Mouse (Mus musculus) mature B cell (primary cell): ENCODE measurements around the gene Cradd.

ENCODE experiments used
- in situ Hi-C: fragments of 300-500 bp; cut with MboI; formaldehyde crosslinking; loops from 2 replicates; pipeline ENCODE4 v1.14.3; 2019

The Cradd gene

DNA sequence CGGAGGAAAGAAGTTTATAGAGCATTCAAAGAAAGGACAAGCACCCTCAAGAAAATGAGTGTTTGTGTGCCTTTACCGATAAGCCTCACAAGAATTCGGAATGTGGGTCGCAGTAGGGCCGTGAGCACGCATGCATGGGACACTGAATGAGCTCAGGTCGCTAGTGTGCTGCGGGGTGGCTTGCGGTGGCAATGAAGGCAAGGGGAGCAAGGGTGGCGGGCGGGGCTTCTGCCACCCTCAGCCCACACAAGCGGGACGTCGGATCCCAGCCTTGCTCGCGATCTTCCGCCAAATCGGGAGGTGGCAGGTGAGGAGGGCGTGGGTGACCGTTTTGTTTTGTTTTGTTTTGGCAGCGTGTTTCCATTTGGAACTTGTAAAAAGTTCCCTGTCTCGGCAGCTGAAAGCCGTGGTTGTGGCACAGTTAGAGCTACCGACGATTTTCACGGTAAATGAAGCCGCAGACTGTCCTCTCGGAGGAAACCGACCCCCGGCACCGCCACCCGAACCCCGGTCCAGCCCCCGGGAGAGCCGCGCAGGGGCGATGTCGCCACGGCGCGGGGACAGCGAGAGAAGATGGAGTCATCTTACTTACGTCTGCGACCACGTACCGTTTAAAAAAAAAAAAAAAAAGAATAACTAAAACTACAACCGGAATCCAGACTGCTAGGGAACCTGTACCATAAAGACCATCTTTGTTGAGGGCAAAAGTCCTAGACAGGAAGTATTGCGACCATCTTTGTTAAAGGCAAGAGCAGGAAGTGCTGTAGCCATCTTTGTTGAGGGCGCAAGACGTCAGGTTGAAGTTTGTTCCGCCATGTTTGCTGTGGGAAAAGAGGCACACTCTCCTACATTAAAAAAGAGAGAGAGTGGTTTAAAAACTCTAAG is at the start of gene Cradd:
Gene Cradd (minus strand): TSS at position 741 of the 885 bp plus-strand sequence.
- in situ Hi-C loops, result no loop called here

DNA sequence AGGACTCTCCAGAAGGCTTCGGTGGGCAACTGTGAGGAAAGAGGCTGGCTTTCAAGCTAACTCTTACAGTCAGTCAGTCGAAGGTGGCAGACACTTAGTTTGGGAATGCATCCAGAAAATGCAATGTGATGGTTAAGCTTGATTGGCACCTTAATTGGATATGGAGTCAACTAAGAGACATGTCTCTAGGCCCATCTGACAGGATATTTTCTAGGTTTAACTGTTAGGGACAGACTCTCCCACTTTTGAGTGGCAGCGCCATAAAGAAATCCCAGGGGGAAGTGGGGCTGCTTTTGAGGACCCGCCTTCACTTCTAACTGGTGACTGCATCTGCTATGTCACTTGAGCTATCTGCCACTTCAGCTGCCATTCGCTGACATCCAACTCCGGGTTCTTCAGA is 49.4 kb upstream of the Cradd start:
- in situ Hi-C loops, result no loop called here

- in situ Hi-C loops, result no loop called here
Measured at GRCm38 (mm10) chr10:95371942-95372341, 48.0 kb upstream of the Cradd start.

GRCm38 (mm10) chr10:95369190-95369589 is 45.3 kb upstream of the Cradd start:
- in situ Hi-C loops, result no loop called here

GRCm38 (mm10) chr10:95368151-95368550 is 44.2 kb upstream of the Cradd start:
- in situ Hi-C loops, result no loop called here

DNA sequence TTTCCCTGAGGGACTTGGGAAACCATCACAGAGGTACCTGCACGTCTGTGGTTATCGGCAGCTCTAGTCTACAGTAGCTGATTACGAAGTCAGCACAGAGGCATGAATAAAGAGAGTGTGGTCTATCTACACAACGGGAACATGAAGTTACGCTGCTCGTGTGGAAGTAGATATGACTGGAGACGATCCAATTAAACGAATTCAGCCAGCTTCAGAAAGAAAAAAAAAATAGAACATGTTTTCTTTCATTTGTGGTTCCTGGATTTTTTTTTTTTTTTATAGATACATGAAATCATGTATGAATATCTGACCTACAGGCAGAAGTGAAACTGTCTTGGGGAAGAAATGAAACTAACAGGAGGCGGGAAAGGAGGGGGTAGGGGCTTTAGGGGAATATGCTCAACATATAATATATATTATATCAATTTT is 43.7 kb upstream of the Cradd start:
- in situ Hi-C loops, result no loop called here

GRCm38 (mm10) chr10:95367241-95367640 is 43.3 kb upstream of the Cradd start:
- in situ Hi-C loops, result no loop called here

DNA sequence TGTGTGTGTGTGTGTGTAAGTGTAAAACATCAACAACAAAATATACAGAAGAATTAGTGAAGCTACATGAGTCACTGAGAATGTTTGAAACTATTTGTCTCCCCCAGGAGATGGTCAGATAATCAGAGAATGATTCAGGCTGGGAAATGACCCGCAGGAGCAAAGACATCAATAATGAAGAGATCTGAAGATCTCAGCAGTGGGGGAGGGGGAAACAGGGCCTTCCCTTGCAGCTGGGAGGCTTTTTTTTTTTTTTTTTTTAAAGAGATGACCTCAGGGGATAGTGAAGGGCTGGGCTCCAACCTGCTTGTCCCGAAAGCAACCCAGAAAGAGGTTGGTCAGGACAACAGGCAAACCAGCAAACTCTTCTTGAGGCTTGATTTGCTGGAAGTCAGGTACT is 38.4 kb upstream of the Cradd start:
- in situ Hi-C loops, result no loop called here

- in situ Hi-C loops, result no loop called here
Measured at GRCm38 (mm10) chr10:95361260-95361841, 37.4 kb upstream of the Cradd start.

- in situ Hi-C loops, result no loop called here
Measured at GRCm38 (mm10) chr10:95360048-95360447, 36.1 kb upstream of the Cradd start.

- in situ Hi-C loops, result no loop called here
Measured at GRCm38 (mm10) chr10:95357721-95358120, 33.8 kb upstream of the Cradd start.

DNA sequence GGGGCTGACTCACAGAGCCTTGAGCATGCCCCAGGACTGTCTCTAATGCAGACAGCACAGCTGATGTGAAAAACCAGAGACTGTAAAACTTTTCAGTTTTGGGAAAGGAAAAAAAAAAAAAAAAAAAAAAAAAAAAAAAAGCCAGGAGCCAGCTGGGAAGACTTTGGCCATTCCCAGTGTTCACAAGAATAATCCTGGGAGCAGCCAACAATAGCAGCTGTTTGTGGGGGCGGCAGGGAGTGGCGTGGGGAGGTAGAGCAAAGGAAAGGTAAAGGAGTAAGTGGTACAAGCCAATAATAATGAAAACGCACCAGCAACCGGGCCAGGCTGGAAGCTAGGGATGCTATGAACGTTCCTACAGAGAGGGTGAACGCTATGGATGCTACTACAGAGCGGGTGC is 32.8 kb upstream of the Cradd start:
- in situ Hi-C loops, result no loop called here

GRCm38 (mm10) chr10:95355678-95356268 is 31.8 kb upstream of the Cradd start:
- in situ Hi-C loops, result no loop called here

DNA sequence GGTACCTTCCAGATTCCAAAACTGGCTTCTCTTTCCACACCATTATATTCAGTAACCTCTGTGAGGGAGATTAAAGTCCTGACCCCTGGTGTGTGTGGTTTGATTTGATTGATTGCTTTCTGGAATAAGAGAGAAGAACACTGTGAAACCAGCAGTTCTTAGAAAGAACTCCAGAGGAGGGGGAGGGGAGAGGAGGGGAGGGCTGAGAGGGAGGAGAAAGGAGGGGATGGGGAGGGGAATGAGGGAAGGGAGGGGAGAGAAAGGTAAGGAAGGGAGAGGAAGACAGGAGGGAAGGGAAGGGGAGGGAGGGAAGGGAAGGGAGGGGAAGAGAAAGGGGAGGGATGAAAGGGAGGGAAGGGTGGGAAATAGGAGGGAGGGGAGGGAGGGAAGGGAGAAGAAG is 30.7 kb upstream of the Cradd start:
- in situ Hi-C loops, result no loop called here

DNA sequence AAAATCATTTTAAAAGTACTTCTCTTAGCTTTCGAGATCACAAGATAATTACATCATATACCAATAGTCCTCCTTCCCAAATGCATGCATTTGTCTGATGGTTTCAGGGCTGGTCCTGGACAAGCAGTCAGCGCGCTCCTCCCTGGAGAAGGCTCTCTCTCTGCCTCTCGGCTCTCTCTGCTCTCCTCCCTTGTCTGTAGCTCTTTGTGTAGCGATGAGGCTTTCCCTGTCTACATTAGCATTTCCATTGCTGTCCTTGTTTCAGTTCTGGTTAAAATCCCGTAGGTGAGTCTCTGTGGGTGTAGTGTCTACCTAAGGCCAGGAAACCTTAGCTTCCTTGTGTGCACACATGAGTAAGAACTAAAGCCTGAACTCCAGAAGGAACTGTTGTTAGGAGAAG is 30.1 kb upstream of the Cradd start:
- in situ Hi-C loops, result no loop called here

GRCm38 (mm10) chr10:95348457-95348856 is 24.5 kb upstream of the Cradd start:
- in situ Hi-C loops, result no loop called here

DNA sequence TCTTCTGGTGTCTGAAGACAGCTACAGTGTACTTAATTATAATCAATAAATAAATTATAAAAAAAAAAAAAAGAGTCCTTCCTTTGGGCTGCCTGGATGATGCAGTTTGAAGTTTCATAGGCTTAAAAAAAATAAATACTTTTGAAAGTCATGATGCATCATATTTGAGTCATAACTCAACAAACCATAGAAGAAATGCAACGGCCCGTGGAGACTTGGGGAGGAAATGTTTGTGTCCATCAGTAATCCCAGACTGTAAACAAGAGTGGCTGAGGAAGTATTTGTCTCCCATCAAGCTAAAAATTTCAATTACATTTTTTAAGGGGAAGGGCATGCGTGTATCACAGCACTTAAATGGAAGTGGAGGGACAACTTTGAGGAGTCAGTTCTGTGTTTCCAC is 23.8 kb upstream of the Cradd start:
- in situ Hi-C loops, result no loop called here

DNA sequence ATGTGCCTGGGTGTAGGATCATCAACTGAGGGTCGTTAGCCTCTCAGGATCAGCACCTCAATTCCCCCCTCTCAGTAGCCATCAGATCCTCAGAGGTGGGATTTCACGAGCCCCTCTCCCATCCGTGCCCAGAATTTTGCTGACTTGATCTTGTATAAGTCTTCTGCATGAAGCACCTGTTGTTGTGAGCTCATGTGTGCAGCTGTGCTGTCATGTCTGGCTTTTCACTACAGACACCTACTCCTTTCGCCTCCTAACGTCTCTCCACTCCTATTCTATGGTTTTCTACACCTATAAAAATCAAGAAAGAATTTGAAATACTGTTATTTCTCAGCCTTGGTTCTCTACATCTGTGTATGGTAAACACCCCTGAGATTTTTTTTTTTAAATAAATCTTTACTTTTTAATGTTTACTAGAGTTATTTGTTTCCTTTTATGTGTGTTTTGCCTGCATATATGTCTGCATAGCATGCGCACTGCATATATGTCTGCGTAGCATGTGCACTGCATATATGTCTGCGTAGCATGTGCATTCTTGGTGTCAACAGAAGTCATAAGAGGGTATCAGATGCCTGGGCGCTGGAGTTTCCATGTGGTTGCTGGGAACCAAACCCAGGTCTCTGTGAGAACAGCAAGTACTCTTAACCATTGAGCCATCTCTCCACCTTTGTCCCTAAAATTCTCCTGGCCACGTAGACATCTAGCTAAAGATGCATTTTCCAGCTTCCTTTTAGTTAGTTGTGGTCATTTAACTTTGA is 19.1 kb upstream of the Cradd start:
- in situ Hi-C loops, result no loop called here

DNA sequence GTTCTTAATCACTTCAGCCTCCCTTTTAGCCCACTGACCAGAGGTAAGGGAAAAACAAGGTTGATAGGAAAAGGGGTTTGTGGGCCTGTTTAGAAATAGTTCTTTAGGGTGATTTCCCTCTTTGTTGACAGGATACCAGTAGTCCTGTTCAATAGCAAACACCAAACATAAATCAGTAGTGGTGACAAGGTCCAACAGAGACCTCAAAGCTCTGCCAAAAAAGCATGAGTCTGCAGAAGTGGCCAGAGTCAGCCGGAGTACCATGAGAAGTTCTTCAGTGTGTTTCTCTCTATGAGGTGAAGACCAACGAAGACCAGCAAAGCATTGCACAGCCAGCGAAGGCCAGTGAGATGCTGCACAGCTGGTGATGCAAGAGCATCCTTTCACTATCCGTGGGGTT is 16.7 kb upstream of the Cradd start:
- in situ Hi-C loops, result no loop called here

DNA sequence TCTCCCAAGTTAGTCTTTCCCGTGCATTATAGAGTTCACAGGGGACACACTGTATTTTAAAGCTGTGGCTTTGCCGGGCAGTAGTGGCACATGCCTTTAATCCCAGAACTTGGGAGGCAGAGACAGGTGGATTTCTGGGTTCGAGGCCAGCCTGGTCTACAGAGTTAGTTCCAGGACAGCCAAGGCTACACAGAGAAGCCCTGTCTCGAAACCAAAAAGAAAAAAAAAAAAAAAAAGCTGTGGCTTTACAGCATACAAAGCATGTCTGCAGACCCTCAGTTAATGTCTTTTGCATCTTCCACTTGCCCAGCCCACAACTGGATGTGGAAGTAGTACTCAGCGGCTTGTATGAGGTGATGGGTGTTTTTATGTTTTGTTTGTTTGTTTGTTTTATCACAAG is 13.7 kb upstream of the Cradd start:
- in situ Hi-C loops, result no loop called here

- in situ Hi-C loops, result no loop called here
Measured at GRCm38 (mm10) chr10:95336781-95337544, 13.0 kb upstream of the Cradd start.

- in situ Hi-C loops, result no loop called here
Measured at GRCm38 (mm10) chr10:95334826-95335225, 10.9 kb upstream of the Cradd start.
